In genomic region chr6:114917770-114918635, GRCm38 (mm10) we compare ENCODE assay signal across 8 mouse cellular contexts. TPM values are rescaled to one million over a fixed set of nuclear protein-coding genes. Genes with fewer than 3 reads are reported as not detected.
DNase-seq lines count a peak whose midpoint lies in the region; ATAC-seq and TF ChIP-seq lines count a peak whose summit lies in the region.

No protein-coding gene starts in this region.

- WGBS in heart, embryonic 12.5 days, result 62% methylated on average over 14 of the region's 14 CpGs
- 43% methylated on average over 14 of the region's 14 CpGs for WGBS in kidney, embryonic 14.5 days

- peak overlapping the region; percentile 95 for H3K27ac ChIP-seq in gastrocnemius, adult 2 months
- H3K27ac ChIP-seq in heart, embryonic 12.5 days (ENCODE audit: poor library complexity, severe bottlenecking), result peak overlapping the region; percentile 61
- peak overlapping the region; percentile 44; the same call in 1 of the 2 replicates for H3K27ac ChIP-seq in kidney, embryonic 14.5 days (ENCODE audit: low read depth, low read length)

- no peaks in the 10 kb centered on the region for H3K27me3 ChIP-seq in heart, embryonic 12.5 days (replicated peaks)
- no peaks in the 10 kb centered on the region for H3K27me3 ChIP-seq in kidney, embryonic 14.5 days (ENCODE audit: control insufficient read depth, insufficient read depth, low read length)

- peak overlapping the region; percentile 75 for H3K4me3 ChIP-seq in gastrocnemius, adult 2 months
- H3K4me3 ChIP-seq in heart, embryonic 12.5 days, result peak overlapping the region; percentile 82
- peak overlapping the region; percentile 56; the same call in 1 of the 2 replicates for H3K4me3 ChIP-seq in kidney, embryonic 14.5 days (ENCODE audit: low read length)

- H3K4me2 ChIP-seq in heart, embryonic 12.5 days, result peak overlapping the region; percentile 77
- peak overlapping the region; percentile 66 for H3K4me2 ChIP-seq in kidney, embryonic 14.5 days (replicated peaks; ENCODE audit: low read depth, low read length)

- DNase-seq in gastrocnemius, adult 2 months, result peak; percentile 65
- DNase-seq in gastrocnemius, postnatal 4 days (ENCODE audit: low spot score in 2 of 2), result no peak
- peak; percentile 69 for DNase-seq in lung, postnatal 14 days
- no peak for DNase-seq in right cerebral cortex, postnatal 25 days
- no peak for DNase-seq in left cerebral cortex, postnatal 25 days (ENCODE audit: low spot score in 2 of 2)

- H3K9ac ChIP-seq in heart, embryonic 12.5 days, result peak overlapping the region; percentile 92
- peak overlapping the region; percentile 42; the same call in 1 of the 2 replicates for H3K9ac ChIP-seq in kidney, embryonic 14.5 days (ENCODE audit: low read depth, low read length)

- intact Hi-C loops in gastrocnemius, adult 2 months (cut with DNase I), result no loop called here
- intact Hi-C loops in left cerebral cortex, postnatal 25 days (cut with DNase I), result no loop called here

- no peaks in the 10 kb centered on the region for H3K9me3 ChIP-seq in heart, embryonic 12.5 days (replicated peaks)
- no peaks in the 10 kb centered on the region; the same call in 1 of the 2 replicates for H3K9me3 ChIP-seq in kidney, embryonic 14.5 days (ENCODE audit: control insufficient read depth, low read length)

- no peak for TF ChIP-seq CTCF in gastrocnemius, adult 2 months (IDR thresholded peaks at IDR 0.05)

- H3K36me3 ChIP-seq in heart, embryonic 12.5 days, result peaks cover 8% of the 10 kb centered on the region; the same call in 1 of the 2 replicates
- H3K36me3 ChIP-seq in kidney, embryonic 14.5 days (ENCODE audit: control insufficient read depth, insufficient read depth, low read length), result no peaks in the 10 kb centered on the region

- ATAC-seq in heart, embryonic 12.5 days (ENCODE audit: insufficient number of reproducible peaks, low FRiP score), result no peak
- no peak for ATAC-seq in kidney, embryonic 14.5 days (ENCODE audit: low FRiP score, low TSS enrichment)
- ATAC-seq in frontal cortex, adult (ENCODE audit: low TSS enrichment), result no peak

- H3K4me1 ChIP-seq in heart, embryonic 12.5 days (replicated peaks), result peaks cover 67% of the 10 kb centered on the region
- H3K4me1 ChIP-seq in kidney, embryonic 14.5 days (ENCODE audit: control insufficient read depth, insufficient read depth, low read length), result peaks cover 64% of the 10 kb centered on the region

RNA-seq across cellular contexts. Expression of gene Vgll4, which starts 51.8 kb away (rescaled TPM):
- total RNA-seq in gastrocnemius, adult 2 months (2021), result 10 to 100 TPM; 16.7 to 25.6 TPM
- 10 to 100 TPM; 42.2 to 48.2 TPM for total RNA-seq in gastrocnemius, postnatal 4 days (2021)
- polyA plus RNA-seq in heart, embryonic 12.5 days (2016; fragmentation: Nextera tagmentation; extraction: Ambion mirVana), result 74.3 and 76.4 TPM in 2 replicates
- 68.8 and 83.0 TPM in 2 replicates for polyA plus RNA-seq in kidney, embryonic 14.5 days (2014; fragmentation: Nextera tagmentation; extraction: Ambion mirVana)
- 10 to 100 TPM; 50.7 to 62.5 TPM for total RNA-seq in left cerebral cortex, postnatal 25 days (2021)

Comparison
In these comparisons a context has a peak if more than half of its experiments do, and no peak if none do; other contexts are left out.
1. DNase-seq: peak in gastrocnemius, adult 2 months (single experiment) and lung, postnatal 14 days (single experiment); none in gastrocnemius, postnatal 4 days (0 of 2), right cerebral cortex, postnatal 25 days (single experiment) and left cerebral cortex, postnatal 25 days (0 of 2).
2. H3K27ac ChIP-seq: peak in every context shown above with its lines; median percentile 95 in gastrocnemius, adult 2 months; 61 in heart, embryonic 12.5 days; 44 in kidney, embryonic 14.5 days.
3. Peak in every context shown above with its lines, with median percentiles within 50 percentile points of each other: H3K4me3 ChIP-seq.